Mouse (Mus musculus) cerebellum, postnatal 14 days (tissue): Measurements from ENCODE around the gene Phc3.

Experiments
- DNase-seq, 2 experiments: peaks; one replicate each; pipeline ENCODE4 v3.0.0; 2021; ENCODE audit warnings: mixed read lengths in 2 of 2

Phc3 gene

DNA sequence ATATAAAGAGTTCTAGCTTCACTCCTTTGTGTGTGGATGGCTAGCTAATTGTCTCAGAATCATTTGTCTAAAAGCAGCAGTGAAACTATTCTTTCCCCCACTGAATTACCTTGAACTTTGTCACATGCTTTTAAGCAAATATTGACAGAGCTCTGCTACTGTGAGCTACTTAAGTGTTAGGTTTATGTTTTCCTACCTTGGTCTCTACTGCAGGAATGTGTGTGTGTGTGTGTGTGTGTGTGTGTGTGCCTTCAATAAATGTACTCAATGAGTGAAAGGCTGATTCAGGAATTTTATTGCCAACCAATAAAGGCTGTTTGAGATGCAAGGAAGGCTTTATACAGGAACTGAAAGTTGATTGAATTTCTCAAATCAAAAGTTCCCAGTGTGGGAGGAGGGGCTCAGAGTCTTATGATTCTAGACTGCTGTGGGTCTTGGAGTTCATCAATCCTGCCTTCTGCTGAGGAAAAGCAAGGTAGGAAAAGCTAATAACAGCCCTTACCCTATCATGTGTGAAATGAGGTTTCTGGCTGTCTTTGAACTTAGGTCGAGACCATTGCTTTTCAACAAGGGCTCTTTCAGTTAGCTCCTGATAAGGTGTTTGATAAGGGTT is 7.9 kb upstream of the Phc3 start:
- DNase-seq, result no peak

DNA sequence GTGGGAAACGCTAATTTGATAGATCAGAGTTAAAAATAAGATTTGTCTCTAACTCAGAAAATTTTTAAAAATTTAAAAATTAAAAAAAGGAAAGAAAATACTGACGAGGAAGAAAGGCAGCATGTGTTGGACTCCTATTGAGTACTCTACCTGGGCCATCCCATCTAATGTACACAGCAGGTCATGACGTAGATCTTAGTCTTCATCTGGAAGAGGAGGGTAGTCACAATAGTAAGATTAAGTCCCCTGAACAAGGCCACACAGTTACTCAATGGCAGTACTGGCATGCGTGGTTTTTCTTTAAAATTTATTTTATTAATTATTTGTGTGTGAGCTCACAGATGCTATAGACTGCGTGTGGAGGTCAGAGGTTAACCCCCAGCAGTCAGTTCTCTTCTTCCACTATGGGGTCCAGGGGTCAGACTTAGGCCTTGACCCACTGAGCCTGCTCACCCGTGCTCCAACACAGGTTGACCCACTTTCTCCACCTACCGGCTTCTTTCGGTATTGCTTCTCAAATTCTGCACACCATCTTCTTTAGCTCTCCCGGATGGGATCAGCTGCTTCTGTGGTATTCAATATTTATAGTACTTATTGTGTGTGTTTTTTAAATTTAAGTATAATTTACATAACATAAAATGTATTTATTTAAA is 6.0 kb upstream of the Phc3 start:
- DNase-seq, result peak; percentile 79 to 87

DNA sequence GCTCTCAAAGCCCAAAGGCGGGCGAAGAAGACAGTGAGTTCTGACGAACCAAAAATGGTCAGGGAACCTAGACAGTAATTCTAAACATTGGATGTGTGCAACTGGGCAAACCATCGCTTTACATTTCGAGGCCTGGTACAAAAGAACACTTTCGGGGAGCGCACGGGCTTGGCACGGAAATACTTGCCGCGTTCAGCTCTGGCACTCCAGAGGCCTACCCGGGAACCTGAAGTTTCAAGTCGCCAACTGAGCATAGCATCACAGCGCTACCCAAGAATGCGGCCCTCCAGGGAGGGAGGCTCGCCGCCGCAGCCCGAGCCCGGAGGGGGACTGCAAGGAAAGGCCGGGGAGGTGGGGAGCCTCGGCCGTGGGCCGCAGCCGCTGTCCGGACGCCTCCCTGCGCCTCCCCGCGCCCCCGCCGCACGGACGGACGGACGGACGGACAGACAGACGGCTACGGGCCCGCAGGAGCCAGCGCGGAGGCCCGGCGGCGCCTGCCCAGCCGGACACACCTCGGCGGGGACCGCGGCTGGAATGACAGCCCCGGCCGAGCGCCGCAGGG is 603 bp downstream of the Phc3 start:
- peak; percentile 47 to 56 for DNase-seq

DNA sequence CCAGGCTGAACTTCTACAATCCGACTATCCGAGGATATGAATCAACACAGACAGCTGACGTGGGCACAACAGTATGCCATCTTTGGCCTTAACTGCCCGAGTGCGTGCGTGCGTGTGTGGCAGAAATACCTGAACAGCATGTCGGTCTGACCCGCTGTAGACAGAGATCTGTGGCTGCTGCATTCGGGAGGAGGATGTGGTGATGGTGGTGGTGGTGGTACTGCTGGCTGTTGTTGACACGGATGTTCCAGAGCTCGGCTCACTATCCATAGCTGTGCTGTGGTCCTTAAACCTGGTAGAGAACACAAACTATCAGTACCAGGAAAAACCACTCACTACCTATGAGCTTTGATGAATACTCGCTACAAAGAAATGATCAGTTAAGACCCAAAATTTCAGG is 3.6 kb downstream of the Phc3 start:
- no peak for DNase-seq

DNA sequence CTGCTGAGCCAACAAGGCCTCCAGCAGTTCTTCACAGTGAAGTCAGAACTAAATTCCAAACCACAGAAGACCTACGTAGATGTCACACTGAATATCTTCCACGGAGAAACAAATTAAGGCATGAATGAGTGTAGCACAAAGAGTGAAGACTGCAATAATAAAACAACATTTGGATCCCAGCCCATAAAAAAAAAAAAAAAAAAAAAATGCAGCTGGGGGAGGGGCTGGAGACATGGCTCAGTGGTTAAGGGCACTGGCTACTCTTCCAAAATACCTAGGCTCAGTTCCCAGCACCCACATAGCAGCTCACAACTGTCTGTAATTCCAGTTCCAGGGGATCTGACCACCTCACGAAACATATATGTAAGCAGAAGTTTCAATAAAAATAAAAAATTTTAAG is 5.0 kb downstream of the Phc3 start:
- DNase-seq, result no peak

DNA sequence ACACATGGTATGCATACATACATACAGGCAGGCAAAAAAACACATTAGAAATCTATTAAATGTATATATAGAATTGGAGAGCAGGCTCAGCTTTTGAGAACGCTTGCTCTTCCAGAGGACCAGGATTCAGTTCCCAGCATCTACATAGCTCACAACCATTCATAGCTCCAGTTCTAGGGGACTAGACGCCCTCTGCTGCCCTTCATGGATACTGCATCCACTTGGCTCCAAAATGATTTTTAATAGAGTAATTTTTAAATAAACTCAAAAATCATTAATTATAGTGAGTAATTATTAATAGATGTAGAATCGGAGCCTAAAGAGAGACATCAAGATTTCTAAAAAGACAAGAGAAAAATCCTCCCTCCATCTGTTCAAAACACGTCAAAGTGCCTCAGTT is 6.1 kb downstream of the Phc3 start:
- DNase-seq, result no peak

DNA sequence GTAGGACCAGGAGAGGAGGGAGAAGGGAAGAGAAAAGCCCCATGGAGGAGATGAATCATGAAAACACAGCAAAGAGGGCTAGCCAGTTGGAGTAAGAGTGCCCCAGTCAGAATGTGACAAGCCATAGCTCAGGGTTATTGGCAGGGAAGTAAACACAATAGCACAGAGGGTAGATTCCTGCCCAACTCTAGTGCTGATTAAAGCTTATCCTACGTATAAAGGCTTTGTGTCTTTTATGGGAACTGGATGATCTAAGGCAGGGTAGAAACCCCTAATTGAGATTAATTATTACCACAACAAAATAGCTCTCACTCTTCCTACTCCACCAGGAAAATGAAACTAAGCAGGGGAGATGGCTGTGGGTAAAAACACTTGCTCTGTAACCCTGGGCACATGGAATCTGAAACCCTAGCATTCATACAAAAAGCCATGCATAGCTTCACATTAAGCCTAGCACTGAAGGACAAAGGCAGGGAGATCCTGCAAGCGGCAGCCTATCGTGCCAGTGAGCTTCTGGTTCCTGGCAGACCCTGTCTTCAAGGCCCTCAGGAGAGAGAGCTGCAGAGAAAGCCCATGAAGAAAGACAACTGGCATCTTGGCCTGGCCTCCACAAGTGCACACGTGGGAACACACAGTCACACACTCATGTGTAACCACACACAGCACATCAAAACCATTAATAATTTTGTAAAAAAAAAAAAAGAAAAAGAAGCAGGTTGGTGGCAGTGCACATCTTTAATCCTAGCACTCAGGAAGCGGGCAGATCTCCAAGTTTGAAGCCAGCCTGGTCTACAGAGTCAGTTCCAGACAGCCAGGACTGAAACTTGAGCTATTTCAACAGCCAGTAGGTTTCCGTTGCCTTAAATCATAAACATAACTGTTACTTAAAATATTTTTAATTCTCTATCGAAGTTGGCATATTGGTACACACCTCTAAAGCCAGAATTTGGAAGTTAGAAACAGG is 9.1 kb downstream of the Phc3 start:
- DNase-seq, result no peak

DNA sequence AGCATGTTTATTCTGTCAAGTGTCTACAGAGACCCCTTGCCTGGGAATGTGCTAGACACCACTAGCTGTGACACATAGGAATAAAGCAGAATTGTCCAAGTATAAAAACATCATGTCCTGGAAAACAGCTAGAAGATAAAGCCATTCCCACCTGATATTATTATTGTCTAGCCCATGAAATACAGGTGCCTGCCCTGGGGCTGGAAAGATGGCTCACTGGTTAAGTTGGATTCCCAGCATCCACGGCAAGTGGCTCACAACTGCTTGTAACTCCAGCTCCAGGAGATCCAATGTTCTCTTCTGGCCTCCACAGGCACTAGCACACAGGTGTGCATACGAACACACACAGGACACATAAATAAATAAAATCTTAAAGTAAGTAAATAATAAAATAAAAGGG is 10.5 kb downstream of the Phc3 start:
- no peak for DNase-seq

DNA sequence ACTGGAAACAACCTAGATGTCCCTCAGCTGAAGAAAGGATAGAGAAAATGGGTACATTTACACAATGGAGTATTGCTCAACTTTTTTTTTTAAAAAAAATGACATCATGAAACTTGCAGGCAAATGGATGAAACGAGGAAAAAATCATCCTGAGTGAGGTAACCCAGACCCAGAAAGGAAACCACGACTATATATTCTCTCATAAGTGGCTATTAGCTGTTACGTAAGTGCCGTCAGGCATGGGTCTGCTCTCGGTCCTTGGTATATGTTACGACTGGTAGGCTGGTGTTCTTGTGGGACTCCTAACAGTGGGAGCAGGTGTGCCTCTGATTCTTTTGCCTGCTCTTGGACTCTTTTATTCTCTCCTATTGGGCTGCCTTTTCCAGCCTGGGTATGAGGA is 12.9 kb downstream of the Phc3 start:
- DNase-seq, result no peak

DNA sequence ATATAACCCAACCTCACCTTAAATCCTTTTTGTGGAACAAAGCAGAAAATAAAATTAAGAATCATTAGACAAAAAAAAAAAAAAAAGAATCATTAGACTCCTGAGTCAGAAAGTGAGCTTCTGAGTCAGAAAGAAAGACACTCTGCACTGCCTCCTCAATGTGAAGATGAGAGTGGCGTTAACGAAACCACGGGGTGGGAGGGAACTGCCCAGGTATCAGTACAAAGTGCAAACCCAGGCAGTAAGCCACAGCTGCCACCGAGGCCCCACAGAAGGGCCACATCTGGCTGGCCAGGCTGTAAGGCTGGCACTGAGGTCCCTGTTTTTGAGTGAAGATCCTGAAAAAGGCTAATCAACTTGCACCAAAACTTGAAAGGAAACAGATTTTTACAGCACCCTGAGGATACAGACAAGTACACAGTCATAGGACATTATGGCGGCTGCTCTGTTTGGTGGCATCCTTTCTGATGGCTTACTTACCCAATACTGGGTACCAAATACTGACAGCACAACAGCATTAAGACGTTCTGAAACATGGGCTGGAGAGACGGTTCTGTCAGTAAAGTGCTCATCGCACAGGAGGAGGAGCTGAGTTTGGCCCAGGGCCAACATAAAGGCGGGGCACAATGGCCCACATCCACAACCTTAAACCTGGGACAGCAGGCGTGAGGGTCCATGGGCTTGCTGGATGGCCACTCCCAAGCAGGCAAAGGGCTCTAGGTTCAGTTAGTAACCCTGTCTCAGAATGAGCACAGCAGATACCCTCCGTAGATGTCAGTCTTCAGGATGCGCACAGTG is 16.7 kb downstream of the Phc3 start:
- peak in 1 of 2 experiments; percentile 24 for DNase-seq

DNA sequence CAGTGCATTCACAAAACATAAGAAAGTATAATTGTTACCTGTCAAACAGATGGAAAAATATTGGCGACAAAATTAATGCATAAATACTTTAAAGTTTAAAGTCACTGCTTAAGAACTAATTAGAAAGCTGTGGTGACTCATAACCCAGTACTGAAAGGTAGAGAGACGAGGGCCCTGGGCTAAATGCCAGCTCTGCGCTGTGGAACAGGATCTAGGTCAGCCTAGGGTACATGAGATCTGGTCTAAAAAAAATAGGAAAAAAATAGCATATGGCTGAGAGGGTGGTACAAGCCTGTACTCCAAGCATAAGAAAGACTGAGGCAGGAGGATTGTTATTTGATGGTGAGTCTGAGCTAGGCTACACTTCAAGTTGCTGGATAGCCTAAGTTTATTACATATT is 17.6 kb downstream of the Phc3 start:
- DNase-seq, result peak; percentile 70 to 72

DNA sequence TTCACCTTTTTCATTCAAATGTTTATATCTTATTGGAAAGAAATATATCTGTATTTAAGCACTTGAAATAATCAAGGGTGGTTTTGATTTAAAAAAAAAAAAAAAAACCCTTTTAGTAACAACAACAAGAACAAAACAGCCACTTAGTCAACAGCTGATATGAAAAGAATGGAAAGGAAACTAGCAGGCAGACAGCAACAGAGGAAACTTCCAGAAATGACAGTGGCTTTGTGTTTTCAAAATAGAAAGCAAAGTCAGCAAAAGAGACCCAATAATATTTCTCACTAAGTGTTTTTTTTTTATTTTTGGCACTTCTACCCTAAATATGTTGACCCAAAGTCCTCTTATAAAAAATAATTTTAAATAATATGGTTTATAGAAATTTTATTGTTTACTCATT is 34.8 kb downstream of the Phc3 start:
- no peak for DNase-seq

DNA sequence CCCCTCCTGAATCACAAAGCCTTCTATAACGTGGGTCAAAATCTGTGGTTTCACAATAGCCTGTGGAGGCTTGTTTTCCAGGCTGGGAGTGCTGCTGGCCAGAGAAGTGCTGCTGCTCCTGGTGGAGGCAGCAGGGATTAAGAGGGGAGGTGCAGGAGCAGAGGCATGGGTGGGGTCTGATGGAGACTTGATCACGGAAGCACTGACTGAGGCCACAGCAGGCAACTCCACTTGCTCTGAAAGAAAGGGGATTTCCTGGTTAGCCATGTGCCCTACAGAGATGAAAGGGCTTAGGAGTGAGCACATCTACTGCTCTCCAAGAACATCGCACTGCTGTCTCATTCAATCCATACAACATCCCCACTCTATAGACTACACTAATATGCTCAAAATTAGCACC is 39.4 kb downstream of the Phc3 start:
- no peak for DNase-seq

DNA sequence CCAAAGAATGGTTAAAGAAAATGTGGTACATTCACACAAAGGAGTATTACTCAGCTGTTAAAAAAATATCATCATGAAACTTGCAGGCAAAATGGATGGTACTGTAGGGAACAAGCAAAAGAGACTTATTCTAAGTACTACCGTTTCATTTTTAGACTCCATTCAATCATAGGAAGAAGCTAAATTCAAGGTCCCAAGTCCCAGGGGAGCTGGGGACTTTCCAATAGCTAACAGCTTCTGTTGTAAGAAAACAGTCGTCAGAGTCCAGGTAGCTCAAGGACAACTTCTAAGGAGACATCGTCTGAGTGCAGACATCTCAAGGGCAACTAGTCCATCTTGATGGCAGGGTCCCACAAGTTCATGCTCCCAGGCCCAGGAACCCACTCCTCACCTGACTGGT is 41.6 kb downstream of the Phc3 start:
- no peak for DNase-seq

DNA sequence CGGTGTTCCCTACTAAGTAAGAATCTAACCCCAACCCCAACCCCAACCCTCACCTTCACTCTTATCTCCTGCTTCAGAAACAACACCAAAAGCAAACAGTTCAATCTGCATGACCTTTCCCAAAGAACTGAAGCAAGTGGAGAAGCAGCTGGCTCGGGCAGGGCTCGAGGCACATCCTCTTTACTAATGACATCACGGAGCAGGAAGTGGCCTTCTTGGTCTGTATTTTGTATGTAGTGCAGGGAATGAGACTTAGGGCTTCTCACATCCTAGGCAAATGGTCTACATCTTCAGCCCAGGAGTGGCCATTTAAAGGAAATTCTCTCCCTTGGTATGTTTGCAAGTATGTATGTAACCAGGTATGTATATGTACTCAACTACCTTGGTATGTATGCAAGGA is 52.1 kb downstream of the Phc3 start:
- no peak for DNase-seq

DNA sequence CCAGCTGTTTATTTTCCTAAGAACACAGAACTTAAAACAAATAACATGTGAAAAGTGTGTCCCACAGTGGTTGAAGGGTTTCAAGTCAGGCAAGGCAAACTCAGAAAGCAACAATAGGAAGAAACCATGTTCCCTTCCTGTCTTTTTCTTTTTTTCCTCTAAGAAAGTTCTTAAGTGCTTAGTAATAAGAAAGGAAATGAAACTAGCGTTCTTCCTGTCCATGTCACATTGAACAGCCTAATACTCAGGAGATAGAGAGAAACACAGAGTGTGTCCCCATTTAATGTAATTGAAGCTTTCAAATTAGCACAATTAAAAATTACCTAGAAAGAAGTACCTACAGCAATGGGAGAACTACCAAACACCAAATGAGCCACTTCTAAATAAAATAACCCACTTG is 64.6 kb downstream of the Phc3 start:
- DNase-seq, result no peak

DNA sequence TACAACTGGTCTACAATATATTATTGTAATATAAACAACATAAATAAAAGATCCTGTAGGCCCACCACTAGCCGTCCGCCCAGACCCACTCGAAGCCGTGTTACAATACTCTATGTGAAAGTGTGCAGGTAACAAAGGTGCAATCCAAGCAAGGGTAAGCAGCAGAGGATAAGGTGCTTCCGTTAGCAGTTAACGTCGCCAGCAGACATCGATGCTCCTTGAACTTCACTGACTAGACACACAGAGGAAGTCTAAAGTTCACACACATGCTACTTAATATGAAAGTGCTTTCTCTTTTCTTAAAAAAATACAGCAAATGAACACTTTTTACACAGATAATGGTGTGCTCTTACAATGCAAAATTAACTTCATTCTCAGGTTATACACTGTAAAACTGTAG is 69.8 kb downstream of the Phc3 start:
- DNase-seq, result no peak

DNA sequence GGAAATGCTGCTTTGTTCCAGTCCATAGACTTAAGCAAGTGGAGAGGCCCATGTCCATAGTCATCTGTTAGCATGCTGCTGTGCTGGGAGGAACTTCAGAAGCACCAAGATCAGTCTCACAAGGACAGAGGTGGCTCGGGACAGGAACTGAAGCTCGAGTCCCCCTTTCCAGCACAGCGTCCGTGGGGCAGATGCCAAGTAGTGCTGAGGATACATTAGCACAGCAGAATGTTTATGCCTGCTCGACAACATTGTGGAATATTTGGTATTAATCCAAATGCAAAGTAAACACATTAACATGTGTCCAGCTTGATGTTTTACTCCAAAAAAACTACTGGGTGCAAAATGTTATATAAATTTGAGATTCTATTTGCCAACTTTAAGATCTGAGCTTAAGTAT is 72.5 kb downstream of the Phc3 start:
- no peak for DNase-seq

DNA sequence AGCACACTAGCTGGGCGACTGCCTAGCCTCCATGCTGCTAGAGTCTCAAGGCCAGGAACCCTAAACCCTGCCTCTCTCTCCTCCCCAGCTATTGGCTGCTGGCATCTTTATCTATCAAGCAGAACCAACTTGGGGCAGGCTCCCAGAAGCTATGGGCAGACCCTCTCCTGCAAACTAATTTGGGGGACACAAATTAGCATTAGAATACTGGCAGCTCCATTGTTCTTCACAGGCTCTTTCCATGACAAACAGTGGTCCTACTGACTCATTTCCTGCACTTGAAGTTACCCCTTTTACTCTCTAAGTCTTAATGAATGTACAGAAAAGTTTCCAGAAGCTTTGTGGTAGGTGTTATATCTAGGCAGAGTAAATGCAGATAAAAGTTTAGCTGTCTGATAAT is 80.2 kb downstream of the Phc3 start:
- no peak for DNase-seq

DNA sequence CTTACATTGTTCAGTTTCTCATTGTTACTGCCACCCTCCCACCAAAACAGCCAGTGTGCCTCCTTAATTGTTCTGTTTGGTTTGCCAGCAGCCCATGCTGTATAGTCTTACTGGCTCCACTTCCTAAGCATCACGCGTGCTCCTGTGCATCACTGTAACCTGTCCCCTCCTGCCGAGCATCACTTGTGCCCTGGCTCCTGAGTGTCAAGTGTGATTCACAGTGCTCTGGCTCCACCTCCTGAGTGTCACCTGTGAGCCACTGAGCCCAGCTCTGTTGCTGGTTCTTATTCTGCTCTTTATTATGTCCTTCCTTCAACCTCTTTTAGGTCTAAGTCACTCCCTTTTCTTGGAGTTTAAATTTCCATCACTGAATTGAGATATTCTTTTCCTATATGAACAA is 81.8 kb downstream of the Phc3 start:
- DNase-seq, result no peak

DNA sequence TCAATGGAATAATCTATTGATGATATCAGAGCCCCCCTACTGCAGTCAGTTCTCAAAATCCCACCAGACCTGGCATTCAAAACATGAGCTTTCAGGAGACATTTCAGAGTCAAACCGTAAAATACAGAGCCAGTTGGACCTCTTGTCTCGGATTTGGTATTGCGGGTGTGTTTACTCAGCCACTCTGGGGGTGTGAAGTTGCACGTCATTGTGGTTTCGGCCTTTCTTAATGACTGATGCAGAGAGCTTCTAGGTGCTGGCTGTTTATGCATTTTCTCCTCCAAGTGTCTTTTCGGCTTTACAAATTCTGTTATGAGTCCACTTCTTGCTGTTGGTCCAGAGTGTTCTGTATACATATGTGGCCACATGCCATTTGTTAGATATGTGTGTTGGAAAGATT is 92.5 kb downstream of the Phc3 start:
- DNase-seq, result no peak

DNA sequence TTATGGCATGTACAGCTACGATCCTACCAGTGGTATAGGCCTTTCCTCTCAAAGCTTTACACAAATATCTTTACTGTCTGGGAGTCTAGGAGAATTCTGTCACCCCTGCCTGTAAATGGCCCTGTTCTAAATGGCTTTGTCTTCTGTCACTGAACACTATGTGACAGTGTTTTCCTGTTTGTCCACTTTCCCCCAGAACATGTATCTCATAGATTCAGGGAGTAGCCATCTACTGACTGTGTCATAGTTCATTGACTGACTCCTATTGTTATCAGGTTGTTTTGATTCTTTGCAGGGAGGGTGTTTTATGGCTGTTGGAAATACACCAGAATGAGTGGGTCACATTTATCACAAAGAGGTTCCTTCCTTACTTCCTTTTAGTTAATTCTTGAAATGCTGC is 99.2 kb downstream of the Phc3 start:
- no peak for DNase-seq

DNA sequence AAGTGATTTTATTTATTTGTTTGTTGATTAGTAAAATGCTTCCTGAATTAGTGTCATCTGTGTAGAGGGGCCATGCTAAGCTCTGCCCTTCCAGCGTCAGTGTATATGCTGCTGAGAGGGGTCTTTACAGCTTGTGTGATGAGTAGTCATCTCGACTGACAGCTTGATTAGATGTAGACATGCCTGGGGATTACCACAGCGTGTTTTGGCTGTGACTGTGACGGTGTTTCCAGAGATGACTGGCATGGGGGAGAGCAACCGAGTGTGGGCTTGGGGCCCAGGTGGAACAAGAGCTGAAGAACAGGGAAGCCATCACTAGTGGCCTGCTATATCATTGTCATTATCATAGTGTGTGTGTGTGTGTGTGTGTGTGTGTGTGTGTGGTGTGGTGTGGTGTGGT is 100.6 kb downstream of the Phc3 start:
- DNase-seq, result no peak
